Mouse (Mus musculus): ENCODE data around the gene Islr.

Gene Islr

GRCm38 (mm10) chr9:58220218-58220903 is 16.3 kb upstream of the Islr start:
- DNase-seq (ENCODE audit: low spot score in 2 of 2), result peak in 1 of 2 experiments; percentile 54

- no peak for DNase-seq (ENCODE audit: low spot score in 2 of 2)
These were observed 14.4 kb upstream of the Islr start for GRCm38 (mm10) chr9:58218539-58218938.

DNA sequence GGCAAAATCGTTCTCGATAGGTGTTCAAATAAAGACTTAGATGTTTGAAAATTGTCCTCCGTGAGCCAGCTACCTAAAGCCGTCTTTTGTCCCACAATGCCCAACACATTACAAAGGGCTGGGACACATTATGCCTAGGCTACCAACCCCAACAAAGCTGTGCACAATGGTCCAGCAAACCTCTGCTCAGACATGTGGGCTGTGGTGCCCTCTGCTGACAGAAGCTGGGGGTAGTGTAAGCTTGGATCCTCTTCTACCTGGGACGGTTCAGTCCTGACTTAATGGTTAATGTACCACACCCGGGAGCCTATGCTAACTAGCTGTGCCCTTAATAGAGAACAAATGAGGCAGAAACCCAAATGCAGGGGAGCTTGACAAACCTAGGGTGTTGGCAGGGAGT is 12.3 kb upstream of the Islr start:
- no peak for DNase-seq (ENCODE audit: low spot score in 2 of 2)

DNA sequence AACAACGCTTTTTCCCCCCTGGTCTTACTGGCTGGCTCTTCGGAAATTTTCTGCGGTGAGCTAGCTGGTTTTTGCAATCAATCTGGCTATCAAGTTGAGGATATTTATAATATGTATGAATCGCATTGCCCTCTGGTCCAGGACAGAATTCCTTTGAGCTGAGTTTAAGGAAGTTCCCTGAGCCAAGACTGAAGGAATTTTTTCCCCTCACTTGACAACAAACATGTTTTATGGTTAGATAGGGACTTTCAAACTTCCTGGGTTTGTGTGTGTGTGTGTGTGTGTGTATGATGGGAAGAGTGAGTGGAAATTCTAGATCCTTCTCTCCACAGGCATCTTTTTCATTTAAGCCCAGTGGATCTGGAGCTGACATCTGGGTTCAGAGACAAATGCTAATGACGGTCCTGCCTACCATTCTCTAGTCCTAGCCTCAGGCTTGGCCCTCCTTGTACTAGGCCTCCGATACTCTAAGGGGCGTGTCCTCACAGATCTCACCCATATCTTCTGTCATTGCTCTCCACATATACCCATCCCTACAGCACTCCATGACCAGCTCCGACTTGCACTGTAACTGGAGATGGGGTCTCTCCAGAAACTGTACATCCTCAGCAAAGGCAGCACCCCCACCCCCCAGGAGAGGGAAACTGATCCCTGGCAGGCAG is 10.5 kb upstream of the Islr start:
- DNase-seq (ENCODE audit: low spot score in 2 of 2), result no peak

DNA sequence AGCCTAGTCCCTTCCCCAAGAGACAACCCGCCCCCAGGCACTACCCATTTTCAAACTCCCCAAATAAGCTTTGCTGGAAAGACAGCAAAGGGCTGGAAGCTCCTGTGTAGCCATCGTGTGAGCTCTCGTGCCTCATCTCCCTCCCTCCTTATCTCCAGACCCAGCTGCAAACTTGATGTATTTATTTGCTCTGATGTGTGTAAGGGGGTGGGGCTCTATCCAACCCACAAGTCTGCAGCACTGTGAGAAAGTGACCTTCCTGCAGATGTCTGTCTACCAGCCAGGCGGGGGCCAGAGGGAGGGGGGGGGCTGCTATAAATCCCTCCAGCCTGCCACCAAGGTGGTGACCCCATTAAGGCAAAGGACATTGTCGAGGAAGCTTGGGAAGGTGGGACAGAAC is 9.8 kb upstream of the Islr start:
- DNase-seq (ENCODE audit: low spot score in 2 of 2), result no peak

DNA sequence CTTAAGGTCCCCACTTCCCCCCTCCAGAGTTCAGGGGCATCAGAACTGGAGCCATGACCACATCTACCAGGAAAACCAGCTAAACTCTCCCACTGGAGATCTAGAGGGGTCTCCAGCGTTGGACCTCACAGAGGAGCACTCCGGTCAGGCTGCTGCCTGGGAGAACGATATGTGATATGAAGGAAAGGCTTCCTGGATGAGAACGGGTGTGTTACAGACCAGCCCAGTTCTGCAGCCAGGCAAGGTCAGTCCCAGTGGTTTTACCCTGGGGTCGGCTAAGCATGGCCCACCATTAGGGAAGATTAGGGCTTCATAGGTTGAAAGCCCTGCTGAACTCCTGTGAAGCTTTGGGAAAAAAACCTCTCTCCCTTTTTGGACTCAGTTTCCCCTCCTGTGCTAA is 9.3 kb upstream of the Islr start:
- no peak for DNase-seq (ENCODE audit: low spot score in 2 of 2)

DNA sequence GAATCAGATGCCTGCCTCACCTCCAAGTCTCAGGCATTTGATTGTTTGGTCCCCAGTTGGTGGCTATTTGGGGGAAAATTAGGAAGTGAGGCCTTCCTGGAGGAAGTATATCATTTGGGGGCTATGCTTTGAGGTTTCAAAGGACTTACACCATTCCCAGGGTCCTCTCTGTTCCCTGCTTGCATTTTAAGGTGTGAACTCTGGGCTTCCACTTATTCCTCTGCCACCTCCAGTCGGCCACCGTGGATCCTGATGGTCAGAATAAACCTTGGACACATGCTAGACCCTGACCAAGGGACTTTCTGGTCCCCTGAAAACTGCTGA is 6.2 kb upstream of the Islr start:
- no peak for DNase-seq (ENCODE audit: low spot score in 2 of 2)

GRCm38 (mm10) chr9:58209462-58210303 is 5.6 kb upstream of the Islr start:
- no peak for DNase-seq (ENCODE audit: low spot score in 2 of 2)

DNA sequence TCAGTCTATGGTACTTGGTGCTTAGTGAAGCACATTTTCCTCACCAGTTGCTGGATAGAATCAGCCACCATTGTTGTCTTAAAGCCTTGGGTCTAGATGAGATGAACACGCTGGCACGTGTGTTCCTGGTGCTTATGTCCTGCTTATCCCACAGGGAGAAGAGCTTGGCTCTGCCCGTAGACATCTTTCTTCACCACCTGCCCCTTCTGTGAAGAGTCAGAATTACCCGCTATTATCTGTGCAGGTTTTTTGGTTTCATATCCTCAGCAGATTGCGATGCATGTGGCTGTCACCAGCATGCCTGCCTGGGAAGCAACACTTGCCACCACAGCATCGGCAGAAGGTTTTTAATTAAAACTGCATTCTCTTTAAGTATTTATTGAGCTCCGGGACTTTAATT is 1.9 kb upstream of the Islr start:
- no peak for DNase-seq (ENCODE audit: low spot score in 2 of 2)

DNA sequence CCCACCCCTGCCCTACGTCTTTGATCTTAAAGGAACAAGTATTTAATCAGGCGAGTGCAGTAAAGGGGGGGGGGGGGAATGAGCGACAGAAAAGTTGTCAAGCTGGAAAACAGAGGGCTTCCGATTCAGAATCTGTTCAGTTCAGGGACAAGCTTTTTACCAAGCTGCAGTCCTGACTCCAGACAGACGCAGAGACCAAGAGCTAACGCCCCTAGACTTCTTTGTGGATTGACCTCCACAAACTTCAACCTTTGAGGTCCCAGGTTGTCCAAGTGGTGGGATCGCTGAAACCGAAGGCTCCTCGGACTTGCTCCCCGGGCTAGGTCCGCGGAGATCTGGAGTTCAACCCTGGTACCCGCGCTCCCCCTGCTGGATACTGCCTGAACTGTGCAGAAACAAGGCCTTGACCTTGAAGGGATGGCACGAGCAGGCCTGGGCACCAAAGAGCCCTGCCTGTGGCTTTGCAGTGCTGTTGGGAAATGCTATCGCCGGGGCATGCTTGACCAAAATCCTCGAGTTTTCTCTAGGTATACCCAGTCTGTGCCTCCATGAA is 418 bp upstream of the Islr start:
- peak; percentile 71 to 92 for DNase-seq (ENCODE audit: low spot score in 2 of 2)

DNA sequence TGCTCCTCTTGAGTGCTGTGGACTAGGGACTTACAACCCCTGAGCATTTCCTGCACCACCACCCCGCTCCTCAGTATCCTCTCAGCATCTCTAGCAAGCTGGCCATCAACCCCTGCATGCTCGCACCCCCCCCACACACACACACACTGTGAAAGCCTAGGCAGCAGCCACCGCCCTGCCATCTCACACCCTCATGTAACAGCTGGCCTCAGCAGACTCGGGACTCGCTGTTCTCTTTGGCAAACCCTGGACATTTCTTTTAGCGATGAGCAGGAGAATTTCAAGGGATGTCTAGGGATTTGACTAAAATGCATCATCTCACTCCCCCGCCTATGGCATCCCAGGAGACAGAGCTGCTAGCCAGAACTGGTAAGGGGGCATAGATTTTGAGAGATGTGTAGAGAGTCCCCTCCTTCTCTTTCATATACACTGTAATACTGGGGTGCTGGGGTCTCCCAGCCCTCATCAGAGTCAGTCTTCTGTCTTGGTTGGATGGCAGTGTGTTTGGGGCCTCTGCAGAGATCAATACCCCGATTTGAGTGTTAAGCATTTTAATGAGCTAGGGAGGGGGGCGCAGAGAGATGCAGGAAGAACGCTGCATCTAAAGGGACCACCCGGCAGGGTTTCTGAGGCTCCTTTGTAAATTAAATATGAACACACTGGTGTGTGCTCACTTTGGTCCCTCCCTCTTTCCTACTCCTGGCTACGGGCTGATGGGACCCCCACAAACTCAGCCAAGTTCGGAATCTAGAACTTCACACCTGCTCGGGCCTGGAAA is 1.2 kb downstream of the Islr start:
- no peak for DNase-seq (ENCODE audit: low spot score in 2 of 2)

GRCm38 (mm10) chr9:58201861-58202549 is 2.1 kb downstream of the Islr start:
- DNase-seq (ENCODE audit: low spot score in 2 of 2), result no peak

GRCm38 (mm10) chr9:58201091-58201842 is 2.8 kb downstream of the Islr start:
- DNase-seq (ENCODE audit: low spot score in 2 of 2), result no peak

DNA sequence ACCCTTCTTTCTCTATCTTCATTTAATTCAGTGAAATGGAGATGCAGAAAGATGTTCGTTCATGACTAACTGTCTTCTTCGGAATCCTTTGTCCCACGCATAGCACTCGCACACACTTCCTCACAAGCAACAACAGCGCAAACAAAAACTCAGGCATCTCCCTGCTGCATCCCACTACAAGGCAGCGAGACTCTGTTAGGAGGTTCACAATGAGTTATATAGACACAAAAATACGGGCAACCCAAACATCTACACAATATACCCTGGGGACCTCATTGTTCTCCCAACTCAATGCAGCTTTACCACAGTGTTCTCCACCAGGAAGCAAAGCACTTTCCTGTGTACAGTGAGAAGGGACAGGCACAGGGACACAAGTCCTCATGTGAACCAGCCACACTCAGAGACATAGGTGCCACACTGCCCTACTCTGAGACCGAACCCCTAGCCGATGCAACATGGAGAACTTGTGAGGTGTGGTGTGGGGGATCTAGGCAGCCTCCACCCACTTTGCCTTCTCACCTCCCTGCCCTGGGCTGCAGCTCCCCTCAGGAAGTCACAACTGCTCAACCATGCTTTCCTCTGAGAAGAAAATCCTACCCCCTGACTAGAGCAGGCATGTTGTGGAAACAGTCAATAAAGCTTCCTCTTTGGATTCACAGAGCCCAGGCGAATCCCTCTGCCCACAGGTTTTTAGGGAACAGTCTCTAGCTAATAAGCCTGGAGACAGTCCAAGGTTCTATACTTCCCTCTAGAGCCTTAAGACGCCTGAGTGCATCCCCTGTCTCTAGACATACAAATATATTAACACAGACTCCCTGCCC is 3.6 kb downstream of the Islr start:
- no peak for DNase-seq (ENCODE audit: low spot score in 2 of 2)

GRCm38 (mm10) chr9:58199381-58200269 is 4.5 kb downstream of the Islr start:
- DNase-seq (ENCODE audit: low spot score in 2 of 2), result no peak

DNA sequence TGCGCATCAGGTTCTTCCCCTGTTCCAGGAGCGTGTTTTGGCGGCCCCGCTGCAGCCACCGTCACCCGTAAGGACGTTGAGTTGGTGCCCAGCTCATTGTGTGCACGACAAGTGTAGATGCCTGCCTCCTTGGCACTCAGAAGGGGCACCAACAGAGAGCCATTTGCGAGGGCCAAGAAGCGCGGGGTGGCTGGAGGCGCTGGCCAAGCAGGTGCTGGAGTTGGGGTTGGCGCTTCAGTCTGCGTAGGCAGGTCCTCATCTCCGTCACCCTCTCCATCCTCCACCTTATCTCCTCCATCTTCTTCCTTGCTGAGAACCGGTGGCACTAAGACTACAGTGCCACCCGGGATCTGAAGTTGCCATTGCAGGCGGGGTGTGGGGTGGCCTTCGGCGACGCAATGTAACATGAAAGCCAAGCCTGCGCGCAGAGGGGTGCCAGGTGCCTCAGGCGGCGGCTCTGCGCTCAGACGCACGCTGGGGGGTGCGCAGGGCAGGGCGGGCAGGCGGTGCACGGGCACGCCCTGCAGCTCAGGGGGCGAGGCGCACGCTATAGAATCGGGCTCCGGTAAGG is 5.2 kb downstream of the Islr start:
- DNase-seq (ENCODE audit: low spot score in 2 of 2), result peak in 1 of 2 experiments; percentile 42

GRCm38 (mm10) chr9:58197781-58198701 is 6.1 kb downstream of the Islr start:
- DNase-seq (ENCODE audit: low spot score in 2 of 2), result peak in 1 of 2 experiments; percentile 31
